Mouse (Mus musculus) heart, embryonic 14.5 days (tissue): ENCODE data around the gene Fgfbp3. TPM values are rescaled to one million over a fixed set of nuclear protein-coding genes. Genes with fewer than 3 reads are reported as not detected.
"Not testable (repeated sequence)": the region's sequence is repeated elsewhere in the genome, so short reads cannot be mapped to it uniquely, and the experiment has no call there.

ENCODE experiments used
- ATAC-seq: fragments of 200-750 bp; cut with Nextera tagmentation; 2 replicates; pipeline ENCODE4 v1.8.0; 2017; ENCODE audit warnings: low read depth, moderate TSS enrichment; ENCODE audit not compliant: insufficient number of reproducible peaks, insufficient read depth, low FRiP score
- H3K27ac ChIP-seq, 2 experiments: fragments of 200-500 bp in 1 of 2; fragments of 300-500 bp in 1 of 2; sonication (generic) in 1 of 2; replicated peaks in 1 of 2; 2 replicates each; pipeline ENCODE4 v1.5.1; 2012 to 2014; ENCODE audit warnings: low read depth in 2 of 2, low read length in 2 of 2, control low read depth in 1 of 2, mild to moderate bottlenecking in 1 of 2, mixed read lengths in 1 of 2; ENCODE audit not compliant: control insufficient read depth in 1 of 2, insufficient read depth in 1 of 2
- H3K27me3 ChIP-seq: fragments of 300-500 bp; sonication (generic); 2 replicates; pipeline ENCODE4 v1.6.1; 2014; ENCODE audit warnings: mild to moderate bottlenecking, low read length, control low read depth; ENCODE audit not compliant: control insufficient read depth, insufficient read depth
- H3K36me3 ChIP-seq: fragments of 300-500 bp; sonication (generic); 2 replicates; pipeline ENCODE4 v1.6.1; 2014; ENCODE audit warnings: mild to moderate bottlenecking, control low read depth, low read length, mixed read lengths; ENCODE audit not compliant: control insufficient read depth, insufficient read depth
- H3K4me1 ChIP-seq, 2 experiments: fragments of 200-500 bp in 1 of 2; fragments of 300-500 bp in 1 of 2; sonication (generic) in 1 of 2; 2 replicates each; pipeline ENCODE4 v1.6.1; 2012 to 2014; ENCODE audit warnings: low read length in 2 of 2, control low read depth in 1 of 2, mixed read lengths in 1 of 2; ENCODE audit not compliant: control insufficient read depth in 2 of 2, insufficient read depth in 2 of 2
- H3K4me2 ChIP-seq: fragments of 300-500 bp; sonication (generic); 2 replicates; pipeline ENCODE4 v1.6.1; 2014; ENCODE audit warnings: mild to moderate bottlenecking, low read length
- H3K4me3 ChIP-seq, 2 experiments: fragments of 200-500 bp in 1 of 2; fragments of 300-500 bp in 1 of 2; sonication (generic) in 1 of 2; 2 replicates each; pipeline ENCODE4 v1.5.1; 2012 to 2014; ENCODE audit warnings: low read length in 2 of 2, mild to moderate bottlenecking in 2 of 2, control low read depth in 1 of 2, low read depth in 1 of 2, moderate library complexity in 1 of 2; ENCODE audit not compliant: control insufficient read depth in 1 of 2, insufficient read depth in 1 of 2
- H3K9ac ChIP-seq: fragments of 300-500 bp; sonication (generic); 2 replicates; pipeline ENCODE4 v1.6.1; 2014; ENCODE audit warnings: mild to moderate bottlenecking, low read length
- H3K9me3 ChIP-seq: fragments of 300-500 bp; sonication (generic); 2 replicates; pipeline ENCODE4 v1.6.1; 2016; ENCODE audit warnings: low read length, control low read depth; ENCODE audit not compliant: control insufficient read depth
- WGBS: fragments of 180-500 bp; shearing (Covaris S2); extraction: QIAGEN DNeasy Blood & Tissue Kit; methylation state at CpG from one replicate; pipeline ENCODE4 v1.1.7; 2014; 5-methylcytosine and 5-hydroxymethylcytosine counted together
- polyA plus RNA-seq: library from polyadenylated mRNA; unstranded; fragments of >200 nt; fragmentation: Nextera tagmentation; extraction: Ambion mirVana; gene quantifications from 2 replicates; pipeline ENCODE4 v1.2.1, GENCODE M21; 2014

Fgfbp3 gene
- polyA plus RNA-seq: 3.0 and 3.8 TPM in 2 replicates

- Histone ChIP-seq H3K27ac (peak within 1 kb of the TSS; percentile 85 to 91), H3K27me3 (no peaks in the 10 kb centered on the region), H3K4me1 (peaks cover 0 to 10% of the 10 kb centered on the region in 2 experiments; a peak in 1 of 4 replicates), H3K36me3 (no peaks in the 10 kb centered on the region), H3K9me3 (no peaks in the 10 kb centered on the region), H3K4me2 (peak within 1 kb of the TSS; percentile 82), H3K9ac (peak within 1 kb of the TSS; percentile 93), H3K4me3 (peak within 1 kb of the TSS; percentile 94)
- 7% methylated on average over 12 of the region's 12 CpGs for whole genome bisulfite sequencing
- ATAC-seq: no peak
Measured at GRCm38 (mm10) chr19:36919466-36919865, at the start of gene Fgfbp3. Fgfbp3 (minus strand) TSS chr19:36919615.

GRCm38 (mm10) chr19:36962544-36963260 lies 43.3 kb upstream of the Fgfbp3 start:
- not testable (repeated sequence) for H3K27ac ChIP-seq, H3K4me1 ChIP-seq, H3K9me3 ChIP-seq, H3K4me2 ChIP-seq, H3K4me3 ChIP-seq, ATAC-seq, H3K9ac ChIP-seq, H3K27me3 ChIP-seq
- H3K36me3 ChIP-seq: peaks cover 77% of the 10 kb centered on the region
- WGBS: 85% methylated on average over 6 of the region's 6 CpGs

- ATAC-seq: no peak
- Histone ChIP-seq H3K27me3 (no peaks in the 10 kb centered on the region), H3K4me2 (no peak overlapping the region), H3K9me3 (no peaks in the 10 kb centered on the region), H3K4me3 (no peak overlapping the region), H3K36me3 (peaks cover 82% of the 10 kb centered on the region), H3K4me1 (no peaks in the 10 kb centered on the region), H3K9ac (no peak overlapping the region), H3K27ac (no peak overlapping the region)
- 96% methylated on average over 1 of the region's 1 CpGs for WGBS
Measured at GRCm38 (mm10) chr19:36961320-36961719, 41.9 kb upstream of the Fgfbp3 start.

DNA sequence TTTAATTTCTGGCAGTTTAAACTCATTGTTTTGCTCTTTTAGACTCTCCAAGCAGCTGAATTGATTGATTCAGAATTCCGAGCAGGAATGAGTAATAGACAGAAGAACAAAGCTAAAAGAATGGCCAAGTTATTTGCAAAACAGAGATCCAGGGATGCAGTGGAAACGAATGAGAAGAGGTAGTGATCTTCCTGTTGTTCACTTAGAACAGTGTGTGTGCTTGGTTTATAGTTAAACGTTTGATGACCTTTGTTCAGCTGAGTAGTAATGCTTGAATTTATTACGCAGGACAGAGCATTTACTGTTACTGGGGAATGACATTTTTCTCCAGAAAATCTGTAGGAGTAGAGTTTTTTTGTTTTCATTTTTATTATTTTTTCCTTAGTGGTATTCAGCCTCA lies 38.9 kb upstream of the Fgfbp3 start:
- Histone ChIP-seq H3K9ac (no peak overlapping the region), H3K36me3 (peaks cover 57% of the 10 kb centered on the region), H3K4me2 (no peak overlapping the region), H3K9me3 (no peaks in the 10 kb centered on the region), H3K4me1 (peaks cover 0 to 5% of the 10 kb centered on the region in 2 experiments; a peak in 1 of 4 replicates), H3K27me3 (no peaks in the 10 kb centered on the region), H3K4me3 (no peak overlapping the region), H3K27ac (no peak overlapping the region)
- 88% methylated on average over 4 of the region's 4 CpGs for WGBS
- no peak for ATAC-seq

DNA sequence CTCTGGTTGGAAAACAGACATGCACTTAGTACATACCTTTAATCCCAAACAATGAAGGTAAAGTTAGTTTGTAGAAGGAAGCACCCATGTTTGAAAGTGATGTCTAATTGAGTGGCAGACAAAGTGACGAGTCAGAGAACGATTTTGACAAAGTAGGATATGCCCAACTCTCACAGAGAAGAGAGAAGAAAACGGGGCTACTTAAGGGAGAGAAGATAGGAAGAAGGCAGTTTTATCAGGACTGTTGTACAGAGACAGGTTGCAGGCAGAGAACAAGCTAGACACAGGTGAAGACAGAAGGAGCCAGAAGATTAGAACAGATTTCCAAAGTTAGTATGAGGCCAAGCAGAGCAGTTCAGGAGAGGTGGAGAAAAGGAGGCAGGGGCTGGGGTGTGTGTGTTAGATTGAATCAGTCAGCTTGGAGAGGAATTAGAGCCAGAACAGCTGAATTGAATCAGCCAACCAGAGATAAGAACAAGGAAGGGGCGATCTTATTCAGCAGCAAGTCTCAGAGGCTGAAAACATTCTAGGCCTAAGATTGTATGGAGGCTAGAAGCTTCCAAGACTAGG lies 34.3 kb upstream of the Fgfbp3 start:
- Histone ChIP-seq H3K9me3 (no peaks in the 10 kb centered on the region), H3K27ac (no peak overlapping the region), H3K4me3 (no peak overlapping the region), H3K27me3 (no peaks in the 10 kb centered on the region), H3K9ac (no peak overlapping the region), H3K36me3 (peaks cover 25% of the 10 kb centered on the region), H3K4me1 (peaks cover 0 to 5% of the 10 kb centered on the region in 2 experiments; a peak in 1 of 4 replicates), H3K4me2 (no peak overlapping the region)
- no peak for ATAC-seq
- 39% methylated on average over 4 of the region's 4 CpGs for WGBS

DNA sequence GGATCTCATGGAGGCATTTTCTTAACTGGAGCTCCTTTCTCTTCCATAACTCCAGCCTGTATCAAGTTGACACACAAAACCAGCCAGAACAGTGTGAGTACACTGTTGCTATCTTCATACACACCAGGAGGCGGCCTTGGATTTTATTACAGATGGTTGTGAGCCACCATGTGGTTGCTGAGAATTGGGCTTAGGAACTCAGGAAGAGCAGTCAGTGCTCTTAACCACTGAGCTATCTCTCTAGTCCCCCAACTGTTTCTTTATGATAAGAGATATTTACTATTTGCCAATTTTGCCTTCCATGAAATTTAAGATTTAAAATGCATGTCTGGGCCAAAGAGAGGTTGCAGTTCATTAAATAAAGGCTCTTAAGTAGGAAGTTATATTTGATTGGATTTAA lies 20.6 kb upstream of the Fgfbp3 start:
- no peaks in the 10 kb centered on the region for H3K36me3 ChIP-seq
- H3K9ac ChIP-seq: no peak overlapping the region
- WGBS: 93% methylated on average over 1 of the region's 1 CpGs
- ATAC-seq: no peak
- H3K27ac ChIP-seq: no peak overlapping the region
- H3K4me3 ChIP-seq: no peak overlapping the region
- no peaks in the 10 kb centered on the region for H3K9me3 ChIP-seq
- no peaks in the 10 kb centered on the region for H3K4me1 ChIP-seq
- no peak overlapping the region for H3K4me2 ChIP-seq
- no peaks in the 10 kb centered on the region for H3K27me3 ChIP-seq

GRCm38 (mm10) chr19:36938008-36938407 lies 18.6 kb upstream of the Fgfbp3 start:
- Histone ChIP-seq H3K27ac (no peak overlapping the region), H3K9me3 (no peaks in the 10 kb centered on the region), H3K9ac (no peak overlapping the region), H3K4me2 (no peak overlapping the region), H3K36me3 (no peaks in the 10 kb centered on the region), H3K4me3 (no peak overlapping the region), H3K27me3 (no peaks in the 10 kb centered on the region), H3K4me1 (no peaks in the 10 kb centered on the region)
- ATAC-seq: no peak
